Mouse (Mus musculus) bone marrow, adult 2 months (tissue): ENCODE results near the gene Sall1. TPM values are rescaled to one million over a fixed set of nuclear protein-coding genes. Genes with fewer than 3 reads are reported as not detected.

Source experiments
- H3K27ac ChIP-seq: fragments of 200-500 bp; 2 replicates; pipeline ENCODE4 v1.5.1; 2012; ENCODE audit warnings: low read depth, mild to moderate bottlenecking, control low read depth, inconsistent platforms, low read length; ENCODE audit not compliant: control insufficient read depth, poor library complexity, insufficient read depth
- H3K4me1 ChIP-seq: fragments of 200-500 bp; 2 replicates; pipeline ENCODE4 v1.6.1; 2011; ENCODE audit warnings: low read length; ENCODE audit not compliant: control insufficient read depth, insufficient read depth
- H3K4me3 ChIP-seq: fragments of 200-500 bp; replicated peaks from 2 replicates; pipeline ENCODE3; 2011; ENCODE audit warnings: mild to moderate bottlenecking, low read depth, low read length, control low read depth; ENCODE audit not compliant: control insufficient read depth
- CTCF ChIP-seq: fragments of 200-500 bp; IDR thresholded peaks from 2 replicates; pipeline ENCODE4 v1.5.1; 2011; ENCODE audit warnings: low read length, control low read depth; ENCODE audit not compliant: control insufficient read depth, insufficient read depth
- POLR2A ChIP-seq: fragments of 200-500 bp; IDR thresholded peaks from 2 replicates; pipeline ENCODE4 v1.6.1; 2011; ENCODE audit warnings: low read depth, mild to moderate bottlenecking, control low read depth, low read length, borderline replicate concordance; ENCODE audit not compliant: control insufficient read depth
- WGBS: fragments of 180-500 bp; shearing (Covaris S2); methylation state at CpG from one replicate; pipeline ENCODE4 v1.1.7; 2018; 5-methylcytosine and 5-hydroxymethylcytosine counted together
- polyA plus RNA-seq: library from polyadenylated mRNA; stranded (reverse); fragments of >200 nt; gene quantifications from 2 replicates; pipeline ENCODE4 v1.2.4, GENCODE M21; 2011; ENCODE audit warnings: low replicate concordance; ENCODE audit not compliant: missing spikeins, insufficient read depth, insufficient read length

Sall1 gene
- polyA plus RNA-seq, 1 experiment: 0.95 TPM

DNA sequence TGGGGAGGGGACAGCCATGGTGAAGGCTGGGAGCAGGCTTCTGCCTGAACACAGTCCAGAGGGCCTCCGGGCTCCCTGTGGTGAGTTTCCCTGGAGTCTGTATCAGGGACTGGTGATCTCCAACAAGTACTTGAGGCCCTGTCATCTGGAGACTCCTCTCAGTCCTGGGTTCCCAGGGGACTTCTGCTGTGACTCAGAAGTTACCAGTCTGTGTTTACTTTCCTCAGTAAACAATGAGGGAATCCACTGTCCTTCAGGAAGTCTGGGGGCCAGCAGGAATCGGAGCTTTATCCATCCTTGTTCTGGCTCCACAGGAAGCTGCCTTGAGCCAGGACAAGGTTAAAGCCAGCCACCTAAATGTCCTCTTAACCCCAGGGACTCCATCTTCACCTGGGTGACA, 41.8 kb downstream of the Sall1 start:
- Histone ChIP-seq H3K4me1 (no peaks in the 10 kb centered on the region), H3K4me3 (no peak overlapping the region), H3K27ac (no peak overlapping the region)
- 86% methylated on average over 2 of the region's 2 CpGs for WGBS
- no peak for TF ChIP-seq CTCF
- TF ChIP-seq POLR2A: no peak

DNA sequence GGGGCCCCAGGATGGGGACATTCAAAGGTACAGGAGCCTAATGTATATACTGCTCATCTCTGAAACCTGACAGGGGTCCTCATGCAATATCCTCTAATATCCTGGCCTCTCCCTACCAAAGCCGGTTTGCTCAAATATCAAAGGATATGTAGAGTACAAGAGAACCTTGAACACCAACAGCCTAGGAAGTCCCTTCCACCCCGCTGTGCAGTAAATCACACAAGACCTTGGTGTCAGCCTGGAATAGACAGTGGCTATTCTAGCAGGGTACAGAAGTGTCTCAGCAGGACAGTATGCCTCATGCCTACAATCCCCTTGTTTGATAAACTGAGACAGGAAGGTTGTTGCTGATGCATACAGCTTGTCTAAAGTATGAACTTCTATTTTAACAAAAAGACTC, 46.7 kb downstream of the Sall1 start:
- WGBS: 84% methylated on average over 2 of the region's 2 CpGs

DNA sequence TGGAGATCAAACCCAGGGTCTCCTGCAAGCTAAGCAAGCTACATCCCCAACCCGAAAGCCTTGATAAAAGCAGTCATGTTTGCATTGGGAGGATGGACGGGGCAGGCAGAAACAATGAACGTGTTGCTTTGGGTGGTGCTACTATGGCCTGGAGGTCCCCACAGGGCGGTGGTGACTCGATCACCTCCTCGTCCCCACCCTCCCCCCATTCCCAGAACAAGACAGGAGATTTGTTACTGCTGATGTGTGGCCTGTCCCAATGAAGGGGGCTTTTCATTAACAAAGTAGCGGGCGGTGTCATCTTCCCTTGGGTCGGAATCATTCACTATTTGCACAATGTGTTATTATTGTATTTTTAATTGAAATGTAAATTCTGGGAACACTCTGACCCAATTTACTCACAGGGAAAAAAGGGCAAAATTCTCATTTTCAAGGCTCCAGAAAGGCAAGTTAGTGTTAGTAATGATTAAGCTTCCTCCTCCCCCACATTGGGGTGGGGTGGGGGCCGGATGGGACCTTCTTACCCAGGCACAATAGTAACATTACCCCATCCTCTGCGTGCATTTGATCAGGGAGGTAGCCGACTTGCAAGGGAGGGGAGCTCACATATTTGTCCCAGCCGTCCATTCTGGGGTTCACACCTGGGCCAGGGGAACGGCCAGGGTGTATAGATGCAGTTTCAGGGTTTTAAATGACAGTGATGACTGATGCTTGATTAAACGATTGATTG, 52.0 kb downstream of the Sall1 start:
- TF ChIP-seq POLR2A (no peak), CTCF (no peak)
- Histone ChIP-seq H3K4me3 (no peak overlapping the region), H3K4me1 (no peaks in the 10 kb centered on the region), H3K27ac (no peak overlapping the region)
- WGBS: 83% methylated on average over 15 of the region's 15 CpGs

More for the DNA sequence above, 46.7 kb downstream of the Sall1 start:
- Histone ChIP-seq H3K4me3 (no peak overlapping the region), H3K27ac (no peak overlapping the region), H3K4me1 (no peaks in the 10 kb centered on the region)
- no peak for TF ChIP-seq CTCF
- TF ChIP-seq POLR2A: no peak

DNA sequence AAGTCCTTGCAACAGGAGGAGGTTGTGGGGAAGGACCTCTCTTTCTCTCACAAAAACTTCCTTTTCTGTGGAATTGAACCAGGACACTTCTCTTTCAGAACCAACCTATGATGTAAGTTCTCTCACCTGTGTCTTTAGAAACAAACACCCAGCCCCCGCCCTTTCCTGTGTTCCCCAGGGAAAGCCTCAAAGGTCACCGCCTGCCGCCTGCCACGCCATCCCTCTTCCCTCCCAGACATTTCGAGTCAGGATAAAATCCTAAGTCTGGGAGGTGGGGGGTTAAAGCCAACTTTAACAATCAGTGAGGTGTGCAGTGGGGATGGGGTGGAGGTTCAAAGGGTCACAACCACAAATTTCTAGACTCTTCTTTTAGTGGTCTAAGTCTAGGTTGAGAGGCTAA, 52.8 kb downstream of the Sall1 start:
- H3K4me3 ChIP-seq: no peak overlapping the region
- TF ChIP-seq POLR2A: no peak
- TF ChIP-seq CTCF: no peak
- no peaks in the 10 kb centered on the region for H3K4me1 ChIP-seq
- WGBS: 68% methylated on average over 5 of the region's 5 CpGs
- H3K27ac ChIP-seq: no peak overlapping the region

DNA sequence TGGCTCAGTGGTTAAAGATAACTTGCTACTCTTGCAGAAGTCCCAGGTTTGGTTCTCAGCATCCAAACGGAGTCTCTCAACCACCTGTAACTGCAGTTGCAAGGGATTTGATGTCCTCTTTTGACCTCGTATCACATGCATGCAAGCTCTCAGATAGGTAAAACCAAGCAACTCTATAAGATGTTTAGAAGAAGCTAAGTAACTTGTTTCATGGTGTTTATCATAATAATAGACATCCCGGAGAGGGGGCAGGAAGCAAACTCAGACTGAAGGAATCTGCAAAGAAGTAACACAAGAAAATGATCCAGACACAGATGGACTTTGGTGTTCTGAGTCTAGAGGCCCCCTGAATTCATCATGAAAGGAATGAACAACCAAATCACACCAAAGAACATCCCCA, 55.0 kb downstream of the Sall1 start:
- Histone ChIP-seq H3K4me1 (no peaks in the 10 kb centered on the region), H3K27ac (no peak overlapping the region), H3K4me3 (no peak overlapping the region)
- TF ChIP-seq POLR2A: no peak
- no peak for TF ChIP-seq CTCF
- 75% methylated on average over 3 of the region's 3 CpGs for WGBS

DNA sequence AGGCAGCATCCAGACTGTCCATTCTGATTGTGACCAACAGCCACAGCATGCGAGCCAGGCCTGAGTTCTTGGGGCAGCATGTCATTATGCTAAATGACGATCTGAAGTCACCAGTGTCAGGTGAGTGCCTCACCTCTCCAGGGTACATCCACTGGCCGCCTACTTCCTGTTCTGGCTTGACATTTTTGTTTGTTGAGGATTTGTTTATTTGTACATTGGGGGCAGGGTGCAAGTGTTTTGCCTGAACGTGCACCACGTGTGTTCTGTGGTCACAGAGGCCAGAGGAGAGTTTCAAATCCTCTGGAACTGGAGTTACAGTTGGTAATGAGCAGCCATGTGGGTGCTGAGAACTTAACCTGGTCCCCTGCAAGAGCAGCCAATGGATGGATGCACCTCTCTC, 60.5 kb downstream of the Sall1 start:
- TF ChIP-seq CTCF (no peak), POLR2A (no peak)
- Histone ChIP-seq H3K4me1 (no peaks in the 10 kb centered on the region), H3K27ac (no peak overlapping the region), H3K4me3 (no peak overlapping the region)
- 54% methylated on average over 5 of the region's 5 CpGs for WGBS
